Mouse (Mus musculus) lung, postnatal 0 days (tissue): ENCODE data around the gene Acy3.
"Not testable (repeated sequence)": the region's sequence is repeated elsewhere in the genome, so short reads cannot be mapped to it uniquely, and the experiment has no call there.

Experiments
- CTCF ChIP-seq: IDR thresholded peaks from 2 replicates; pipeline ENCODE4 v1.5.1; 2016; ENCODE audit warnings: antibody characterized with exemption, mild to moderate bottlenecking
- EP300 ChIP-seq: IDR thresholded peaks from 2 replicates; pipeline ENCODE4 v1.6.1; 2016; ENCODE audit warnings: antibody characterized with exemption, mild to moderate bottlenecking, control low read depth

DNA sequence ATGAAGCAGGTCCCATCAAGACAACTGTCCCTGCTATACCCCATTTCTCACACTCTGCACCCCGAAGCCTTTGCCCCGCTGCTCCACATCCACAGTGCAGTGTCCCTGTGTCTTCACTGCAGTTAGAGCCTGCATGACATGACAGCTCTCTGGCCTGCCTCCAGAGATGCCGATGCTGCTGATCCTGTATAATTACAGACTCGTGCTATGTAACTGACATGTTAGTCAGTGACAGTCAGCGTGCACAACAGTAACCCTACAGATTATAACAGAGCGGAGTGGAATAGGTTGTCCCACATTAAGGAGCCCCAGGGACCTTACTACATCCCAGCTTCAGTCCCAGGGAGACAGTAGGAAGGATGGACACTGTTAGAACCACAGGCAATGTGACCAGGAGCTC is 11.8 kb upstream of the Acy3 start:
- TF ChIP-seq EP300, CTCF: not testable (repeated sequence)
